Comparison of ENCODE assay signal across 9 mouse cellular contexts in the genomic region with DNA sequence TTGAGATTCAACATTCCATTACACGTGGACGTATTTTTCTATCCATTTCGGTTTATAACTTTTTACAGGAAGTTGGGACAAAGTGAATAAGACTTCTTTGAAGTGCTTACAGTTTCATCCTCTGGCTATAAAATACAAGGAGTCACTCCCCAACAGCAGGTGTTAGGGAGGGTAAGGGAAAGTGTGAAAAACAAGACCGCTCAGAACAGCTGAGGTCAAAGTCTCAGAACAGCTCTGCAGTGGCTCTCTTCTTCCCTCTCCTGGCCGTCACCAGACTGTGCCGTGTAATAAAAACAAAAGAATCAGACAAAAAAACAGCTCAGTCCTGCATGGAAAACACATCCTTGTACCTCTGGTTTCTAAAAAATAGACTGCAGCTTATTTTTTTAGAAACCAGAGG. TPM values are rescaled to one million over a fixed set of nuclear protein-coding genes. Genes with fewer than 3 reads are reported as not detected.
DNase-seq lines count a peak whose midpoint lies in the region; ATAC-seq and TF ChIP-seq lines count a peak whose summit lies in the region.
"Had no signal": no experiment of that assay in that cellular context is flagged by ENCODE, and none has a peak within 500 bp of the region (broad histone marks: within the 10 kb centered on the region; RNA-seq: fewer than 3 reads in every experiment).

No protein-coding gene starts in this region.

- no peaks in the 10 kb centered on the region for H3K9me3 ChIP-seq in MEL (replicated peaks; ENCODE audit: insufficient read depth, low read length)
- no peaks in the 10 kb centered on the region for H3K9me3 ChIP-seq in limb, embryonic 13.5 days

- H3K9ac ChIP-seq in MEL (ENCODE audit: control insufficient read depth, low read depth, low read length, poor library complexity, severe bottlenecking) = no peak overlapping the region
- H3K9ac ChIP-seq in limb, embryonic 13.5 days = no peak overlapping the region

- peak; percentile 66 to 72 (median 72) for TF ChIP-seq CTCF in MEL (IDR thresholded peaks at IDR 0.05 in 2 of 3, conservative IDR thresholded peaks at IDR 0.05 in 1 of 3; ENCODE audit: control insufficient read depth in 1 of 3, insufficient read depth in 1 of 3, low read depth in 2 of 3, low read length in 3 of 3, poor library complexity in 1 of 3, severe bottlenecking in 1 of 3)

- no peak for TF ChIP-seq EP300 in MEL (IDR thresholded peaks at IDR 0.05; ENCODE audit: low read depth in 1 of 2, low read length in 2 of 2)

- no peak overlapping the region for H3K4me3 ChIP-seq in MEL (ENCODE audit: control insufficient read depth in 1 of 2, insufficient read depth in 1 of 2, low read depth in 2 of 2, low read length in 2 of 2)
- no peak overlapping the region for H3K4me3 ChIP-seq in limb, embryonic 13.5 days

- peak; percentile 80; the same call in 1 of the 2 replicates for ATAC-seq in limb, embryonic 13.5 days (ENCODE audit: low FRiP score, low read depth)

- H3K36me3 ChIP-seq in MEL (ENCODE audit: control insufficient read depth in 1 of 2, insufficient read depth in 2 of 2, low read length in 2 of 2) = no peaks in the 10 kb centered on the region
- H3K36me3 ChIP-seq in limb, embryonic 13.5 days = no peaks in the 10 kb centered on the region

- no peaks in the 10 kb centered on the region for H3K27me3 ChIP-seq in MEL (ENCODE audit: control insufficient read depth in 1 of 2, insufficient read depth in 2 of 2, low read length in 2 of 2)
- H3K27me3 ChIP-seq in limb, embryonic 13.5 days = no peaks in the 10 kb centered on the region

- no peak overlapping the region for H3K27ac ChIP-seq in MEL (ENCODE audit: control insufficient read depth, low read depth, low read length)
- no peak overlapping the region for H3K27ac ChIP-seq in limb, embryonic 13.5 days

- 17% methylated on average over 6 of the region's 6 CpGs for WGBS in limb, embryonic 13.5 days

- DNase-seq in kidney, adult 18-20 months = peak; percentile 9
- DNase-seq in kidney, adult 11 months = no peak
- peak; percentile 47 for DNase-seq in MEL (ENCODE audit: low read depth, low spot score)
- DNase-seq in embryo, embryonic 10 days (ENCODE audit: low spot score) = peak; percentile 28
- no peak for DNase-seq in urinary bladder, postnatal 36 days (ENCODE audit: low spot score in 2 of 2)
- no peak for DNase-seq in layer of hippocampus, adult 9-11 months
- DNase-seq in frontal cortex, postnatal 25 days (ENCODE audit: low spot score in 2 of 2) = no peak
- DNase-seq: cerebellum, adult 11 months had no signal

- no peaks in the 10 kb centered on the region for H3K79me2 ChIP-seq in MEL (ENCODE audit: control insufficient read depth, insufficient read depth, low read length, poor library complexity)

- no peaks in the 10 kb centered on the region for H3K4me1 ChIP-seq in MEL (ENCODE audit: control insufficient read depth in 1 of 2, insufficient read depth in 2 of 2, low read length in 2 of 2)
- 0 out of 2 replicates have a peak, but pooled peaks cover 9% of the 10 kb centered on the region for H3K4me1 ChIP-seq in limb, embryonic 13.5 days

- peak; percentile 67 for TF ChIP-seq RAD21 in MEL (IDR thresholded peaks at IDR 0.05; ENCODE audit: low read depth, low read length)

- no peak overlapping the region for H3K4me2 ChIP-seq in limb, embryonic 13.5 days (replicated peaks)

- no peak for TF ChIP-seq POLR2A in MEL (IDR thresholded peaks at IDR 0.05; ENCODE audit: control insufficient read depth in 1 of 2, insufficient read depth in 1 of 2, low read depth in 1 of 2, low read length in 2 of 2, poor library complexity in 1 of 2)

TF ChIP-seq in MEL, 35 proteins besides CTCF, POLR2A, EP300 and RAD21:
- no peak for TF ChIP-seq MXI1 (IDR thresholded peaks at IDR 0.05; ENCODE audit: low read depth, low read length)
- TF ChIP-seq ZNF384 (IDR thresholded peaks at IDR 0.05; ENCODE audit: low read depth, low read length) = peak; percentile 87
- peak; percentile 49; the same call in 1 of the 2 replicates for TF ChIP-seq ZC3H11A (IDR thresholded peaks at IDR 0.05; ENCODE audit: low read depth, low read length)
- peak; percentile 66 for TF ChIP-seq SMC3 (IDR thresholded peaks at IDR 0.05; ENCODE audit: low read depth, low read length)
- TF ChIP-seq CHD2 (IDR thresholded peaks at IDR 0.05; ENCODE audit: low read length) = no peak
- TF ChIP-seq ETS1 (IDR thresholded peaks at IDR 0.05; ENCODE audit: low read depth, low read length) = no peak
- no peak for TF ChIP-seq CHD1 (IDR thresholded peaks at IDR 0.05; ENCODE audit: low read depth, low read length)
- no peak for TF ChIP-seq TCF12 (IDR thresholded peaks at IDR 0.05; ENCODE audit: low read depth, low read length)

RNA-seq across cellular contexts. Expression of a gene that starts 4.3 kb away (rescaled TPM):
- not detected in 2 replicates for total RNA-seq in MEL (2012; rRNA removed)
- not detected for polyA plus RNA-seq in MEL (2012; ENCODE audit: insufficient read depth in 1 of 2, insufficient read length in 2 of 2, low read depth in 1 of 2, low replicate concordance in 2 of 2, missing spikeins in 1 of 2)
- polyA plus RNA-seq in limb, embryonic 13.5 days (2015; fragmentation: Nextera tagmentation; extraction: Ambion mirVana) = 383 and 390 TPM in 2 replicates

Comparison
In these comparisons a context has a peak if more than half of its experiments do, and no peak if none do; other contexts are left out.
1. DNase-seq: peak in kidney, adult 18-20 months (single experiment), MEL (single experiment) and embryo, embryonic 10 days (single experiment); none in kidney, adult 11 months (single experiment), urinary bladder, postnatal 36 days (0 of 2), layer of hippocampus, adult 9-11 months (single experiment) and frontal cortex, postnatal 25 days (0 of 2).
2. RNA of a gene that starts 4.3 kb away (polyA plus RNA-seq): 383 to 390 TPM in limb, embryonic 13.5 days; not detected in MEL; every median in the first group is over 100 times any median in the second.